Mouse (Mus musculus) CD4-positive helper T cell, adult 2 months (primary cell): ENCODE data around the gene Kmt2e.

Experiments used
- DNase-seq: peaks from one replicate; pipeline ENCODE4 v3.0.0-alpha.2; 2012; ENCODE audit warnings: low read depth, missing footprints, low spot score

The Kmt2e gene

DNA sequence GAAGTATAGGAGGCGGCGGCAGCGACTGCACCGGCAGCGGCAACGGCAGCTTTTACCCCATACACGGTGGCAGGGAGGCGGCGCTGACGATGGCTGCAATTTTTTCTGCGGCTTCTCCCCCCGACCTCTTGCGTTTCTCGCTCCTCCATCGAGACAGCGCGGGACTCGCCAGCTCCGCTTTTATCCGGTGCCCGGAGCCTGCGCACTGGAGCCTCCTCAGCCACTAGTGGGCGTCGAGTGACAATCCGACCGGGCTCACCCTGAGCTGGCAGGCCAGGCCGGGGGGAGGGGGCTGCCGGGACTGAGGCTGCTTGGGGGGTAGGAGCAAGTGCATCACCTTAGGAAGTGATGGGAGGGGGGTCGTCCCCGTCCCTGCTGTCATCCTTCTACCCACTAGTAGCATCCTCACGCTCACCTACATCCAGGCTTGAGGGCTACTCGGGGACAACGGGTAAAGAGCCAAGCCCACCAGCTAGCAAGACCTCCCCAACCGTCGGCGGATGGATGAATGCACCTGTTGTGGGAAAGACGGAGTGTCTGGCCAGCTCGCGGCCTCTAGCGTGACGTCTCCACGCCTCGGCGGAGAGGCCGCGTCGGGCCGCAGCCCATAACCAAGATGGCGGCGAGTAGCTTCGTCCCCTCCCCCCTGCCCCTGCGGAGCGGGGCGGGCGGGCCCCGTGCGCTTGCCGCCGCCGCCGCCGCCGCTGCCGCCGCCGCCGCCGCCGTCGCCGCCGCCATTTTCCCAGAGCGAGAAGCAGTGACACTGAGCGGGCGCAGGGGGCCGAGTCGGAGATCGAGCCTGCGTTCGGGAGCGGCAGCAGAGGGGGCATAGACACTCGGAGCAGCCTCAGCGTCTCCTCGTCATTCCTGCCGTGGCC, at the start of gene Kmt2e:
Gene Kmt2e, plus strand, starts transcription at position 722 of the 878 bp plus-strand sequence.
- peak; percentile 94 for DNase-seq

DNA sequence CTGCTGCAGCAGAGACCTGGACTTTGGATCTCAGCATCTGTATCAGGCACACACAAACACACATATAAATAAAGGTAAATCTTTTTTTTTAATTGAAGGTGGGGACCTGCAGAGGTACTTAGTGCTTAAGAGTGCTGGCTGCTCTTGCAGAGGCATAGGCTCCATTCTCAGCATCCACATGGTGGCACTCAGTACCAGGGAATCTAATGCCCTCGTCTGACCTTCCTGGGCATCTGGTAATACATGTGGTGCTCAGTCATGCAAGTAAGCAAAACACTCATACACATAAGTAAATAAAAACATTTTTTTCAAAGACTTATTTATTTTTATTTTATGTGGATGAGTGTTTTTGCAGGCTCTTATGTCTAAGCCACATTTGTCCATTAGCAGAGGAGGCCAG, 49.1 kb upstream of the Kmt2e start:
- peak; percentile 58 for DNase-seq

DNA sequence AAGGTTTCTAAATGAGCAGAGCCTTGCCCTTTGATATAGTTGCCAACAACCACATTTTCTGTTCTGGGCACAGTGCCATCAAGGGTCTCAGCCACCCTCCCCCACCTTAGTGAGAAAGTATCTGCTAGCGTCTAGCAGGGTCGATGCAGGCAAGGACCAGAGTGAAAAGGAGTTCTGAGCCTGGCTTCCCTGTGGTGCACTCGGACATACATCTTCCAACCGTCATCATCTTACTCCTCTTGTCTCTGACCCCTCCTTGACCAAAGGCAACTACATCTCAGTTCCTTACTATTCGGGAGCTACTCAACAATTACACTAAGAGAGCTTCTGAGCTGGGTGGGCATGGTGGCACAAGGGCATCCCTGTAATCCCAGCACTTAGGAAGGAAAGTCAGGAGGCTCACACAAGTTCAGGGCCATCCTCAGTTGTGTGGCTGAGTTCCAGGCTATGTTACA, 48.5 kb upstream of the Kmt2e start:
- DNase-seq: peak; percentile 50

DNA sequence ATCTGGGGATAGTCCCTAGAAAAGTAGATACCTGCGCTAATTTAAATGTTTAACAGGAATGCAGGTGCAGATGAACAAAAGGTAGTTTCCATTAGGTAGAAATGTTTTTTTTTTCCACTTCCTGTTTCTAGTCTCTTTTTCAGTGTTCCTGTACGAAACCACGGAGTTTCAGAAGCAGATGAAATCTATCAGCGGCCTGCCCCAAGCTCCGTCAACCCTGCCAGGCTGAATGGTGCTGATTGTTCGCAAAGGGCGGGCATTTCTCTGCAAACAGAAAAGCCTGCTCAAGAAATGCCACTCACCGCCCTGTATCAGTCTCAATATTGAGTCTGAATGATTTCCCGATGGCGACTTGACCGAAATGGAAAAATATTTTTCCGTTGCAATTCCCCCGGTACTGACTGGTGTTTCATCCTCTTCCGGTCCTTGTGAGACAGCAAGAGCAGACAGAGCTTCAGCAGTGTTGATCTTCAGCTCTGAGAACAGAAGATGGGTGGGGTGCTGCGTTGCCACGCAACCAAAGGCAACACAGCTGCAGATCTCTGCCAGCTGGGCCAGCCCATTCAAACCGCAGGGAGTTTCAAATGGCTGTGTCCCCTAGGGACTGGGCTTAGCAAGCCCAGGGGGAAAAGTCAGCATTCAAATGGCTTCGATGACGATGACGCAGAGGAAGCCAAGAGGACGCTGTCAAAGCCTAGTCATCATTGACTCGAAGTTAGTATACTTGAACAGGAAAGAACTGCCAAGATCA, 47.5 kb upstream of the Kmt2e start:
- peak; percentile 99 for DNase-seq

- no peak for DNase-seq
These were observed 47.0 kb upstream of the Kmt2e start for GRCm38 (mm10) chr5:23387313-23387666.

DNA sequence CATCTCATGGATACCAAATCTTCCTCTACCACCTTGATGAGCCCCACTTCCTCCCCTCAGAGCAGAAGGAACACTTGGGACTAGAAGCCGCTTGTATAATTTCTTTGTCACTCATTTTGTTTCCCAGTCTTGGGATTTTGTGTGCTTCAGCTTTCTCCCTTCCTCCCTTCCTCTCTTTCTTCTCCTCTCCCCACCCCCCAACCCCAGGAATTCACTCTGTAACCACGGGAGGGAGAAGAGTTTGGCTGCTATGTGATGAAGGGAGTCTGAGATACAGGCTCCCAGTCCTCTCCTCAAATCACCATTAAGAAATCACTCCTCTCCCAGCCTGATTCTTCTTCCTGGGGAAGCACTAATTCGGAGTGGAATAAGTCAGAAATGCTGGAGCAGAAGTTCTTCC, 46.1 kb upstream of the Kmt2e start:
- DNase-seq: no peak

DNA sequence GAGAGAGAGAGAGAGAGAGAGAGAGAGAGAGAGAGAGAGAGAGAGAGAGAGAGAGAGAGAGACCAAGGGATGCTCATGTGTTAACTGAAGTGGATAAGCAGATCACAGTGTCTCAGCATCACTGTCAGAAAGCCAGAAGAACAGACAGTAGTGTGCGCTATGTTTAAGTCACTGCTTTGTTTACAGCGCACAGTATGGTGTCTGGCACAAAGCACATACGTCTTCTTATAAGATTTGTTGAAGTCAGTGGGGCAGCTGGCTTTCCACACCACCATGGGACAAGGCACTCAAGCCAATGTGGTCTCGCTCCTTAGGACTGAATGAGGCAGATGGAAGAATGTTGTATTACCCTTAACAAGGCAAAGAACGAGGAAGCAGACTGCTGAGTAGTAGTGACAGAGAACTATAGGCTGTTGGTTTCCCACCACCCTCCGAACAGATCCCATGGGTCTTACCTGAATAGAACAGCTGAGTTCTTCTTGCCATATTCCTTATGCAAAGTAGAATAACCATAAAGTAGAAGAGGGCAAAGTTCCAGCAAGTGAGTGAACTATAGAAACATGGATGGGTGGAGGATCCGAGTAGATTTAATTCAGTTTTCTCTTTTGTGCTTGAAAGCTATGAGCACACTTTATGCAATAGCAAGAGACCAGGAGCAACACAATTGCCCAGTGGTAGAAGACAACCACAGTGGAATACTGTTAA, 44.5 kb upstream of the Kmt2e start:
- DNase-seq: no peak

- no peak for DNase-seq
These were observed 42.5 kb upstream of the Kmt2e start for GRCm38 (mm10) chr5:23391714-23392113.

GRCm38 (mm10) chr5:23393870-23394269, 40.4 kb upstream of the Kmt2e start:
- no peak for DNase-seq

- no peak for DNase-seq
These were observed 39.7 kb upstream of the Kmt2e start for GRCm38 (mm10) chr5:23394366-23395145.

GRCm38 (mm10) chr5:23395721-23396120, 38.5 kb upstream of the Kmt2e start:
- DNase-seq: no peak

DNA sequence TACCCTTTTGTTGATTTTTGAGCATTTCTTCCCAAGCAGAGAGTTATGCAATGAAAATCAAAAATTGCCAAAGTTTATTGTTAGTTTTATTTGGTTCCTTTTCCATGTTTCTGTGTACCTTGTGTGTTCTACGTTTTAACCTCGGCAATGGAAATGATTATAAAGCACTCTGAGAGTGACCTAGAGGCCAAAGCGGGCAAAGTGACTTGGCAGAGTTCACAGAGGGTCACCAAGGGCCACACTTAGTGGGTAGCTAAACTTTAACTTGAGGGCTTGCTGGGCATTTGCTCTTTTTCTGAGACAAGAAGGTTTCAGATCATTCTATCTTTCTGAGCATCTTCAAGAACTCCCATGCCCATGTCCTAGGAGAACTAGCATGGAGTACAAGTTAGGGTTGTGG, 37.5 kb upstream of the Kmt2e start:
- no peak for DNase-seq

DNA sequence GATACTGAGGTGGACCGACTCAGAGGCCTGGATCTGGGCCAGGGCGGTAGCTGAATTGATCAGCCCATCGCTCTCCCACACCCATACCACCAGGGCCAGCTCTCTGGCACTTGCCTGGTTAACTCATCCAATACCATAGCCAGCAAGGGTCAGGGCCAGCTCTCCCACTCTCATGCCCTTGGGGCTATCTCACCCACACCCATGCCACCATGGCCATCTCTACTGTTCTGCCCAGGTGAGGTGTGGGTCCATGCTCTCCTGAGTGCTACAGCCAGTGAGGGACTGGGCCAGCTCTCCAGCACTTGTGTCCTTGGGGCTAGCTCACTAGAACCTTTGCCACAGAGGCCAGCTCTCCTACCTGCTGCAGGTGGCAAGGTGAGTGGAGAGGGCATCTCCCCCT, 34.1 kb upstream of the Kmt2e start:
- DNase-seq: no peak

DNA sequence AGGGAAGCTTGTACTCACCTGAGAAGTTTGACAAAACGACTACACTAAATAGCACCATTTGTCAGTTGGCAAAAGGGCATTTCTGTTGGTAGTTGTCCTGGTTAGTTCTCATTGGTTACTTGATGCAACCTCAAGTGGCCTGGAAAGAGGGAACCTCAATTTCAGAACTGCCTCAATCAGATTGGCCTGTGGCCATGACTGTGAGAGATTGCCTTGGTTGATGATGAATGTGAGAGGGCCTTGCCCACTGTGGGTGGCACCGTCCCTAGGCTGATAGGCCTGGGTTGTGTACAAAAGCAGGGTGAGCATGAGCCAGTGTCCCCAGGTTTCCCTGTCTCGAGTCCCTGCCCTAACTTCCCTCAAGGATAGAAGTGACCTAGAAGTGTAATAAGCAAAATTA, 33.4 kb upstream of the Kmt2e start:
- no peak for DNase-seq

DNA sequence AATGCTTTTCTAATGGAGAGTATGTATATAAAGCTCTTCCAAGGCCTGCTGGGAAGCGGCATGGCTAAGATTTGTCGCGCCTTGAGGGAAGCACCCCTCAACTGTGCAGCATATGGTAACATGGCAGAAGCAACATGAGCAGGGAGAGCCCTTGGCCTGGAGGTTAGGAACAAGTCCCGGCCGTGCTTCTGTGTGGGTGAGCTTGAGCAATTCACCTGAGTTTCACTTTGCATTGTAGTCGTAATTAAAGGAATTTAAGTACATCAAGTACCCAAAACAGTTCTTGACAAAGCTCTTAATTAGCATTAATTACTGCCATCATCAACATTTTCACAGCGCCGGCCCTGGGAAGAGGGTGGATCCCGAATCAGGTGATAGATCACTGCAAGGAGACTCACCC, 32.9 kb upstream of the Kmt2e start:
- DNase-seq: no peak

DNA sequence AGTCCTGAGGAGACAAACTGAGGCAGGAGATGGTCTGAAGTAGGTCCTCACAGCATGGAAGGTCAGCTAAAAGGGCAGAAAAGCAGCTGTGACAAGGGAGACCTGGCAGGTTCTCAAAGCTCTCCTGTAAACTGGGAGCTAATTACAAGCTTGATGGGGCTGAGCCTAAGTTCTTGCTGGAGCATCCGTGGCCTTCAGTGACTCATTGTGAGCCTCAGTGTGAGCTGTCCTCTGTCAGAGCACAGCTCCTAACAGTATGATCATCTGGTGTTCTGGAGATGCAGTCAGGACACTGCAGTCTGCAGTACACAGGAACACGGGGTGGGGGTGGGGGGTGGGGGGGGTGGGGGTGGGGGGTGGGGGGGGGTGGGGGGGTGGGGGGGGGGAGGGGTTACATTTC, 32.2 kb upstream of the Kmt2e start:
- DNase-seq: no peak

DNA sequence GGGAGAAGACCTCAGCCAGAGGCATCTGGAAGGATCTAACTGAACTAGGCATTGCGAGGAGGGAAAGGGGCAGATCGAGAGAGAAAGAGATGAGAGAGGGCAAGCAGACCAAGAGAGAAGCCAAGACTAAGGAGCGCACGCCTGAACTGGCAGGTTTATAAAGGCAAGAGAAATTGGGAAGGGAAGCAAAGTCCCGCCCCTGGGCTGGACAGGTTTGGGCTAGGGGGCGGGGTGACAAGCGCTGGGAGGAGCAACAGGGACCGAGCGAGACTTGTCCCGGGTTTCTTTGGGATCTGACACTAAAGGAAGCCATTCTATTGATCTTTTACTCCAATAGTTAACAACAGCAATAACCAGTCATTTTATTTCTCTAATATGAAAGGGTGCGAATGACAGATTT, 31.1 kb upstream of the Kmt2e start:
- no peak for DNase-seq

GRCm38 (mm10) chr5:23405666-23406404, 28.4 kb upstream of the Kmt2e start:
- DNase-seq: no peak

DNA sequence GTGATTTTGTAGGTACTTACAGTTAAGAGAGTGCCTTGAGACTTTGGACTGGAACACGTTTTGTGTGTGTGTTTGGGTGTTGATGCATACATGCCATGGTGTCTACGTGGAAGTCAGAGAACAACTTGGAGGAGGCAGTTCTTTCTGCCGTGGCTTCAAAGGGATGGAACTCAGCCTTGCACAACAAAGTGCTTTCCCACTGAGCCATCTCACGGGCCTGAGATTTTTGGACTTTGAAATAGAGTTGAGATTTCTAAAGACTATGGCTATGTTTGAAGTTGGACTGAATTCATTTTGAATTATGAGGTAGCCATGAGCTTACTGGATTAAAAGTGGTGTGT, 27.9 kb upstream of the Kmt2e start:
- DNase-seq: no peak

- DNase-seq: no peak
These were observed 26.1 kb upstream of the Kmt2e start for GRCm38 (mm10) chr5:23408106-23408505.
